Mouse (Mus musculus) cerebellum, adult 11 months (tissue): ENCODE results near the gene Gm14327.
"Not testable (repeated sequence)": the region's sequence is repeated elsewhere in the genome, so short reads cannot be mapped to it uniquely, and the experiment has no call there.

Source experiments
- DNase-seq: peaks from one replicate; pipeline ENCODE4 v3.0.0; 2022

The Gm14327 gene

GRCm38 (mm10) chr2:177897046-177897578 lies at the start of gene Gm14327:
Gene Gm14327, plus strand, starts transcription at chr2:177897096.
- peak; percentile 8 for DNase-seq

GRCm38 (mm10) chr2:177862254-177862653 lies 34.6 kb upstream of the Gm14327 start:
- DNase-seq, result not testable (repeated sequence)

- not testable (repeated sequence) for DNase-seq
Measured at GRCm38 (mm10) chr2:177887743-177888142, 9.2 kb upstream of the Gm14327 start.

- not testable (repeated sequence) for DNase-seq
Measured at GRCm38 (mm10) chr2:177898171-177898570, 1.3 kb downstream of the Gm14327 start.

- not testable (repeated sequence) for DNase-seq
Measured at GRCm38 (mm10) chr2:177903276-177903675, 6.4 kb downstream of the Gm14327 start.

- not testable (repeated sequence) for DNase-seq
Measured at GRCm38 (mm10) chr2:177925563-177926103, 28.7 kb downstream of the Gm14327 start, which contains the start of gene Zfp972. Gene Zfp972, minus strand, starts transcription at chr2:177925613.
